Mouse (Mus musculus): ENCODE results near the gene Dnlz. TPM values are rescaled to one million over a fixed set of nuclear protein-coding genes. Genes with fewer than 3 reads are reported as not detected.

Dnlz gene
- total RNA-seq, 2 experiments from 2014 or later: 27.5 to 28.7 TPM

GRCm38 (mm10) chr2:26306702-26307101 lies 45.2 kb downstream of the Dnlz start:
- DNase-seq (ENCODE audit: low spot score in 2 of 2): no peak
- intact Hi-C loops (cut with DNase I): no loop called here

GRCm38 (mm10) chr2:26305555-26305954 lies 46.4 kb downstream of the Dnlz start:
- intact Hi-C loops (cut with DNase I): no loop called here
- DNase-seq (ENCODE audit: low spot score in 2 of 2): no peak

GRCm38 (mm10) chr2:26304711-26305110 lies 47.2 kb downstream of the Dnlz start:
- no peak for DNase-seq (ENCODE audit: low spot score in 2 of 2)
- intact Hi-C loops (cut with DNase I): no loop called here

- no peak for DNase-seq (ENCODE audit: low spot score in 2 of 2)
- intact Hi-C loops (cut with DNase I): no loop called here
Measured at GRCm38 (mm10) chr2:26302005-26302503, 49.9 kb downstream of the Dnlz start.

GRCm38 (mm10) chr2:26300808-26301174 lies 51.1 kb downstream of the Dnlz start:
- intact Hi-C loops (cut with DNase I): loop anchor here (2.0 kb wide), 1 partner anchor 52 kb away; the partner anchor contains the start of gene Dnlz
- peak; percentile 82 to 88 for DNase-seq (ENCODE audit: low spot score in 2 of 2)

GRCm38 (mm10) chr2:26300161-26300807 lies 51.6 kb downstream of the Dnlz start:
- no peak for DNase-seq (ENCODE audit: low spot score in 2 of 2)
- intact Hi-C loops (cut with DNase I): loop anchor here (2.0 kb wide), 1 partner anchor 53 kb away; the partner anchor contains the start of gene Dnlz

GRCm38 (mm10) chr2:26299336-26299735 lies 52.6 kb downstream of the Dnlz start:
- intact Hi-C loops (cut with DNase I): no loop called here
- no peak for DNase-seq (ENCODE audit: low spot score in 2 of 2)

GRCm38 (mm10) chr2:26298856-26299230 lies 53.1 kb downstream of the Dnlz start:
- DNase-seq (ENCODE audit: low spot score in 2 of 2): no peak
- intact Hi-C loops (cut with DNase I): no loop called here

- intact Hi-C loops (cut with DNase I): no loop called here
Measured at GRCm38 (mm10) chr2:26298208-26298855, 53.6 kb downstream of the Dnlz start.

More at GRCm38 (mm10) chr2:26298208-26298855, 53.6 kb downstream of the Dnlz start:
- peak; percentile 74 to 80 for DNase-seq (ENCODE audit: low spot score in 2 of 2)

Other genes starting within 250 kb of the Dnlz start
- 10 to 100 TPM; 69.8 to 75.7 TPM for gene Nacc2, start 228.9 kb downstream of the Dnlz start, total RNA-seq (2021)
- under 1 TPM in 1 of 2 experiments, not detected in 1; 0.15 TPM for gene Lhx3, start 143.8 kb downstream of the Dnlz start, total RNA-seq (2021)
- gene Qsox2, start 114.6 kb downstream of the Dnlz start, total RNA-seq (2021): 10 to 100 TPM; 22.8 to 23.3 TPM
- 1 to 10 TPM; 1.3 to 3.5 TPM for gene Ccdc187, start 57.6 kb downstream of the Dnlz start, total RNA-seq (2021)
- gene Gpsm1, start 36.6 kb downstream of the Dnlz start, total RNA-seq (2021): 10 to 100 TPM; 44.4 to 58.4 TPM
- 1 to 10 TPM; 2.1 to 2.7 TPM for gene Card9, start 8.8 kb upstream of the Dnlz start, total RNA-seq (2021)
- 10 to 100 TPM; 54.0 to 71.0 TPM for gene Snapc4, start 28.5 kb upstream of the Dnlz start, total RNA-seq (2021)
- 100 to 1,000 TPM; 138 to 162 TPM for gene Entr1, start 37.2 kb upstream of the Dnlz start, total RNA-seq (2021)
- 10 to 100 TPM; 91.4 to 91.9 TPM for gene Pmpca, start 37.2 kb upstream of the Dnlz start, total RNA-seq (2021)
- gene Inpp5e, start 57.1 kb upstream of the Dnlz start, total RNA-seq (2021): 10 to 100 TPM; 22.5 to 26.6 TPM
- 10 to 100 TPM; 39.0 to 52.3 TPM for gene Sec16a, start 93.1 kb upstream of the Dnlz start, total RNA-seq (2021)
- 10 to 100 TPM; 24.5 to 28.5 TPM for gene Notch1, start 164.6 kb upstream of the Dnlz start, total RNA-seq (2021)
- gene Egfl7, start 227.9 kb upstream of the Dnlz start, total RNA-seq (2021): 10 to 100 TPM; 61.6 to 85.2 TPM
- gene Gm20532, start 234.5 kb upstream of the Dnlz start, total RNA-seq (2021): not detected